Mouse (Mus musculus): Measurements from ENCODE around the gene Gm4756. TPM values are rescaled to one million over a fixed set of nuclear protein-coding genes. Genes with fewer than 3 reads are reported as not detected.
"Not testable (repeated sequence)": the region's sequence is repeated elsewhere in the genome, so short reads cannot be mapped to it uniquely, and the experiment has no call there.

Gene Gm4756
- not detected in 2 replicates for polyA plus RNA-seq (2015; fragmentation: Nextera tagmentation; extraction: Ambion mirVana)

DNA sequence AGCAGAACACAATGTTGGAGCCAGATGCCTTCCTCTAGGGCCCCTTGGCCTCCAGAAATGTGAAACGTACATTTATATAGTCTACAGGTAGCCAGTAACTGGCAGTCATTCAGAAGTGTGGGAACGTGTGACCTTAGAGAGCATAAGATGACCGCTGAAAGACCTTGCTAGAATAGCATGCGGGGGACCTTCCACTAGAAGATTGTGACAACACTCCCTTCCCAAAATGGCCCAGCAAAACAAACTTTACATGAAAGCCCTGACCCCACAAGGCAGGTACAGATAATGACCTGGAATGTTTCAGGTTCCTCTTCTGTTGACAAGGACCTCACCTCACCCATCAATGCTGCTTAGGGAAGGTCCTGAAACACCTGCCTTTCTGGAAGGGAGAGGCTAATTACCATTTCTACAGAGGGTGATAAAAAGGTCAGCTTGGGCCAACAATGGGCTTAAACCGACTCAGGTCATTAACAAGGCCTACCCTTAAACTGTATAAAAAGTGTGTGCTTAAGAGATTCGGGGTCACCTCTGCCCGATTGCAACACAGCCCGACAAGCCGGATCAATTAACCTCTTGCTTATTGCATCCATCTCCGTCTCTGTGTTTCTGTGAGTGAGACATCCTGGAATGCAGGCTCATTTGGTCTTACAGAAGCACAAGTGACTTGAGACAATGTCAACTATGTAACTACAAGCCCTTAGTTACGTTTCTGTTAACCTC is at the start of gene Gm4756:
TSS of gene Gm4756 (minus strand) at position 51 of the 720 bp plus-strand sequence.
- WGBS = 73% methylated on average over 11 of the region's 11 CpGs
- ATAC-seq (replicated peaks) = no peak

DNA sequence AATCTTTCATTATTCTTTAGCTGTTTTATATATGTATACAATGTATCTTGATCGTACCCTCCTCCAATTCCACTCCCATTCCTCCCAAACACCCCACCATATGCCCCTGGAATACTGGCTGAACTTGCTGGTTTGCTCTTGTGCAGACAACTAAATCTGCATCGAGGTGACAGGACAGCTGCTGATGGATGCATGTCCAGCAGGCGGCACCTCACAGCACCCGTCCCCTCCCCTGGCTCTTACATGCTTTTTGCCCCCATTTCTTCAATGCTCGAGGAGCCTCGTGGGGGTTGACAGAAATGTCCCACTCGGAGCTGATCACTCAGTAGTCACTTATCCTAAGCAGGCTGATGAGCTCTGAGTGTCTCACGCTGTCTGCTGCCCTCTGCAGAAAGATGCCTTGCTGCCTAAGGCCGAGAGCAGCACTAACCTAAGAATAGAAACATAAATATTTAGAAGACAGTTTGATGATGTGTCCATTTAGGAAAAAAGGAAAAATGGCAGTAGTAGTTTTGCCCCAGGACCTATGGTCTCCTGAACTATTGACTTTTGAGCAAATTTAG is 45.5 kb upstream of the Gm4756 start:
- Histone ChIP-seq H3K4me3 (no peak overlapping the region), H3K9me3 (no peaks in the 10 kb centered on the region), H3K4me2 (replicated peaks) (no peak overlapping the region), H3K4me1 (no peaks in the 10 kb centered on the region), H3K27me3 (no peaks in the 10 kb centered on the region), H3K27ac (replicated peaks) (no peak overlapping the region), H3K9ac (replicated peaks) (no peak overlapping the region), H3K36me3 (no peaks in the 10 kb centered on the region)
- WGBS = 57% methylated on average over 9 of the region's 9 CpGs
- ATAC-seq (replicated peaks) = no peak

More for the DNA sequence above, at the start of gene Gm4756:
- Histone ChIP-seq H3K9me3 (no peaks in the 10 kb centered on the region), H3K36me3 (no peaks in the 10 kb centered on the region), H3K4me1 (no peaks in the 10 kb centered on the region), H3K4me2 (replicated peaks) (no peak within 1 kb of the TSS), H3K9ac (replicated peaks) (no peak within 1 kb of the TSS), H3K27me3 (no peaks in the 10 kb centered on the region), H3K27ac (replicated peaks) (no peak within 1 kb of the TSS), H3K4me3 (no peak within 1 kb of the TSS)

DNA sequence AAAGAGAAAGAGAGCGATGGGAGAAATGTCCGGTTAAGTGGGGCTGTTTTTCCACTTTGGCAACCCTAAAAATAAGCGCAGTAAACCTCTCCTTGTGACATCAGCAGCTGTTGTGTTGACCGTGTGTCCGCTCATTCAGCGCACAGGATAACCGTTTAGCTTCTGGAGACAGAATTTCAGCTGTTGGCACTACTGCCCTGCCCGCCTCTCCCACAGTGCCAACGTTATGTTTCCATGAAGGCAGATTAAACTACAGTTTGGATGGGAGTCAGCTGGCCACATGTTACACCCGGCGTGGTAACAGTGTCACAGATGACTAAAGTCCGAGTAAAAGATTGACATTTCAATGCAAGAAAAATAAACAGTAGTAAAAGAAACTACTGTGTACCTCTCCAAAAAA is 45.0 kb upstream of the Gm4756 start:
- H3K9me3 ChIP-seq = no peaks in the 10 kb centered on the region
- H3K27me3 ChIP-seq = no peaks in the 10 kb centered on the region
- H3K4me3 ChIP-seq = no peak overlapping the region
- no peak overlapping the region for H3K9ac ChIP-seq (replicated peaks)
- no peaks in the 10 kb centered on the region for H3K36me3 ChIP-seq
- 70% methylated on average over 12 of the region's 12 CpGs for WGBS
- no peak overlapping the region for H3K4me2 ChIP-seq (replicated peaks)
- H3K4me1 ChIP-seq = no peaks in the 10 kb centered on the region
- no peak for ATAC-seq (replicated peaks)
- H3K27ac ChIP-seq (replicated peaks) = no peak overlapping the region

DNA sequence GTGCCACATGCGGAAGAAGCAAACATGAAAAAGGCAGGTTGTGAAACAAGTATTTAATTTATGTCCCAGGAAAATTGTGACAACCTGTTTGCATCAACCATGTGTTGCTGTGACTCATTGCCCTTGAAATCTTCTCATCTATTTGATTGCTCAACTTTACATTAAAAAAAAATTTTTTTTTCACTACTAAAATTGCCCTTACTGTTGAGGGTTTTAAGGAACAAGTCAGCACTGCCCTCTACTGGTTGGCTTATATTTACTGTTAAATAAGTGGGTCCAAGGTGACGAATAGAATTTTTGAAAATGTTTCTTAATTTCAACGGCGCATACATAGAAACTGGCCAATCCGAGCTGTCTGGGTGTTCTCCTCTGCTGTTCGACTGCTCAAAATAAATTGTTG is 44.4 kb upstream of the Gm4756 start:
- Histone ChIP-seq H3K9me3 (no peaks in the 10 kb centered on the region), H3K4me2 (replicated peaks) (no peak overlapping the region), H3K36me3 (no peaks in the 10 kb centered on the region), H3K4me1 (no peaks in the 10 kb centered on the region), H3K27ac (replicated peaks) (no peak overlapping the region), H3K4me3 (no peak overlapping the region), H3K27me3 (no peaks in the 10 kb centered on the region), H3K9ac (replicated peaks) (no peak overlapping the region)
- no peak for ATAC-seq (replicated peaks)
- WGBS = 45% methylated on average over 6 of the region's 6 CpGs

DNA sequence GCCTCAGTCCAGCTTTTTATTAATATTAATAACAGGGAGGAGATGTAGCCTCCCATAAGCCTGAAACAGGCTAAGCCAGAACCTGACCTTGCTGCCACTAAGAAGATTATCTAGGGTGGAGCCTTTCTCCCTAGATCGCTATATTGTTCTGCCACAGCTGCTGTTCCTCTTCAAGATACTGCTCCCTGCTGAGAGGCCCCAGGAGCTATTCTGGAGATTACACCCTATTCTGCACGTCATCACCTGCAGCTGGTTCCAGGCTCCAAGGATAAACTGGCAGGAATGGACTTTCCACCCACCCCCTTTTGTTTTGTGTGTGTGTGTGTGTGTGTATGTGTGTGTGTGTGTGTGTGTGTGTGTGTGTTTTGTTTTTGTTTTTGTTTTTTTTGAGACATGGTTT is 38.8 kb upstream of the Gm4756 start:
- not testable (repeated sequence) for H3K27ac ChIP-seq (replicated peaks); H3K36me3 ChIP-seq; H3K9ac ChIP-seq (replicated peaks); H3K4me1 ChIP-seq; H3K4me3 ChIP-seq; H3K4me2 ChIP-seq (replicated peaks); ATAC-seq (replicated peaks); H3K9me3 ChIP-seq; H3K27me3 ChIP-seq
- 20% methylated on average over 2 of the region's 2 CpGs for WGBS

DNA sequence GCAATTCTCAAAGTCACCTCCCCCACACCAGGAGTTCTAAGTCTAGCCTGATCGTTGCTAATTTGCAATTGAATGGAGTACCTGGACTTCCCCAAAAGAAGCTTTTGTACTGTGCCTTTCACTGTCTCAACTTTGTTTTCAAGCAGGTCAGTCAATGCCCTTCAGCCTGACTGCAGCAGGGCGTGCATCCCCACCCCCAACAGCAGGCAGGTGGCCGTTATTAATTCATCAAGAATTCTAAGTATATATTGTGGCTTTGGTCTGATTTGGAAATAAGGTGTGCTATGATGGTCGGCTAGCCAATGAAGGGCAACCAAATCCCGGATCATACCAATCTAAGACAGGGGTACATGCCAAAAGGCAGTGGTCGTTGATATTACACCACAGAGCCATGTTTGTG is 38.3 kb upstream of the Gm4756 start:
- not testable (repeated sequence) for H3K9ac ChIP-seq (replicated peaks); H3K27ac ChIP-seq (replicated peaks); H3K4me2 ChIP-seq (replicated peaks); H3K4me1 ChIP-seq; H3K4me3 ChIP-seq; H3K9me3 ChIP-seq; H3K27me3 ChIP-seq; H3K36me3 ChIP-seq; ATAC-seq (replicated peaks)
- WGBS = 8% methylated on average over 6 of the region's 6 CpGs

DNA sequence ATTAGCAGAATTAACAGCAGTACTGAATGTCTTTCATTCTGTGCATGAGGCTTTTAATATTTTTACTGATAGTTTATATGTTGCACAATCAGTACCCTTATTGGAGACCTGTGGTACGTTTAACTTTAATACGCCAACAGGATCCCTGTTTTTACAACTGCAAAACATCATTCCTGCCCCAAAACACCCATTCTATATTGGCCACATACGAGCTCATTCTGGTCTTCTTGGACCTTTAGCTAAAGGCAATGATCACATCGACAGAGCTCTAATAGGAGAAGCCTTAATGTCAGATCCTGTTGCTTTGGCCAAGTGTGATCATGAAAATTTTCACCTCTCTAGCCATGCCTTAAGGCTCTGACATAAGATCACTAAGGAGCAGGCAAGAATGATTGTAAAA is 37.1 kb upstream of the Gm4756 start:
- H3K36me3 ChIP-seq, H3K4me3 ChIP-seq: not testable (repeated sequence)
- 75% methylated on average over 4 of the region's 4 CpGs for WGBS

DNA sequence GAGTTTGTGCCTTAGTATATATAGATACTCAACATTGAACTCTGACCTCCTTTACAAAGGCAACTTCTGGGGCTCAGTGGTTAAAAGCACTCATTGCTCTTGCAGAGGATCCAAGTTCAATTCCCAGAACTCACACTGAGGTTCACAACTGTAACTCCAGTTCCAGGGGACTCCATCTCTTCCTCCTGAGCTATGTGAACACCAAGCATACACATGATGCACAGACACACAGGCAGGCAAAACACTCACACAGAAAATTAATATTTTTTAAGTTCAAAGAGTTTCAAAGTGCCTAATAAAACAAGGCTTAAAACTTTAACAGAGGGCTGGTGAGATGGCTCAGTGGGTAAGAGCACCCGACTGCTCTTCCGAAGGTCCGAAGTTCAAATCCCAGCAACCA is 34.2 kb upstream of the Gm4756 start:
- no peak for ATAC-seq (replicated peaks)
- Histone ChIP-seq H3K9me3 (no peaks in the 10 kb centered on the region), H3K27me3 (no peaks in the 10 kb centered on the region), H3K4me3 (no peak overlapping the region), H3K4me2 (replicated peaks) (no peak overlapping the region), H3K27ac (replicated peaks) (no peak overlapping the region), H3K9ac (replicated peaks) (no peak overlapping the region), H3K4me1 (no peaks in the 10 kb centered on the region), H3K36me3 (no peaks in the 10 kb centered on the region)
- 96% methylated on average over 3 of the region's 3 CpGs for WGBS

More for the DNA sequence above, 37.1 kb upstream of the Gm4756 start:
- H3K4me2 ChIP-seq (replicated peaks); H3K27ac ChIP-seq (replicated peaks); H3K9me3 ChIP-seq; H3K27me3 ChIP-seq; H3K4me1 ChIP-seq; ATAC-seq (replicated peaks); H3K9ac ChIP-seq (replicated peaks): not testable (repeated sequence)

DNA sequence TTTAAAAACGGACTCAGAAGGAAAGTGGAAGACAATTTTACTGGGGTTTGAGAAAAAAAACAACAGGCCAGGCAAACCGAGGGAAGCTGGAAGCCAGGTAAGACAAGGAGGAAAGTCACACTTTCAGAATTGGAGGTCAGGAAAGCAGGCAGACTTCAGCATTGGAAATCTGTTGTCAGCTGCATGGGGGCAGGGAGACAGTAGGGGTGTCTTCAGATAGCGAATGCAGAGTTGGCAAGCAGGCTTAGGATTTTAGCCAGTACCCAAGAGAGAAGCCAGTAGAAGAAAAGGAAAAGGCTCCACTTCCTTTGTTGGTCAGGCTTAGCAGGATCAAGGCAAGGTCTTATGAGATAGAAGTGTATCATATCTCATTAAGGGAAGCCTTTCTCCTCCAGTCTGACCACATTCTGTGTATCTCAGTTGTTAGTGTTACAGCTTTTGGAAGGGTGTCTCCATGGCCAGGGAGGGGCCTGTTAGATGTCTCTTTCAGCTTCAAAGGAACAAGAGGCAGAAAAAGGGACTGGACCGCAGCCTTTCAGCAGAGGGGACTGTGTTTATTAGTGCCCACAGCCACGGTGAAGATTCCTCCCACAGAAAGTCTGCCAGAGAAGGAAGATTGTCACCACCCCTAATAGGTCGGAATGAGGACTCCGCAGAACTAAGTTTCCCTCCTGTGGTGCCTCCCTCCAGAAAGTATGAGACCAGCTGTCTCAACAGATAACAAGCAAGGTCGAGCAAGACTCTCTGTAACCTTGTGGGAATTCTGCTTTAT is 33.2 kb upstream of the Gm4756 start:
- WGBS = 66% methylated on average over 8 of the region's 8 CpGs
- no peaks in the 10 kb centered on the region for H3K27me3 ChIP-seq
- H3K27ac ChIP-seq (replicated peaks) = no peak overlapping the region
- no peaks in the 10 kb centered on the region for H3K36me3 ChIP-seq
- no peak overlapping the region for H3K4me2 ChIP-seq (replicated peaks)
- H3K9ac ChIP-seq (replicated peaks) = no peak overlapping the region
- H3K4me1 ChIP-seq = no peaks in the 10 kb centered on the region
- no peak for ATAC-seq (replicated peaks)
- no peak overlapping the region for H3K4me3 ChIP-seq
- no peaks in the 10 kb centered on the region for H3K9me3 ChIP-seq

DNA sequence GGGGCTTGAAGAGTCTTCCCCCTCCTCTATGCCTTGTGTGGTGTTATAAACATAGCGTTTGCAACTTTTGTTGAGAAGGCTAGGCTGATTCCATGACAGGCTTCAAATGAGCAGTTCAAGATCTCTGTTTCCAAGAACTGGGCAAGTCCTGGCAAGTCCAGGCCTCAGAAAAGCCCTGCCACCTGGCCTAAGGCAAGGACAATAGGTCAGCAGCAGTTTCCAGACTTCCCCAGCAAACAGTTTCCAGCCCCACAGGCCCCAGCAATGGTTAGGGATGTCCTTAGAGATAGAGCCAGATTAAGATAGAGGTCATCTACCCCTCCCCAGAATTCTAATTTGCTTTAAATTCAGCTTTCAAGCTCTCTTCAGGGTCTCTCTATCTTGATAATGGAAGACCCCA is 32.5 kb upstream of the Gm4756 start:
- ATAC-seq (replicated peaks) = no peak
- Histone ChIP-seq H3K4me3 (no peak overlapping the region), H3K36me3 (no peaks in the 10 kb centered on the region), H3K4me1 (no peaks in the 10 kb centered on the region), H3K27ac (replicated peaks) (no peak overlapping the region), H3K27me3 (no peaks in the 10 kb centered on the region), H3K9ac (replicated peaks) (no peak overlapping the region), H3K9me3 (no peaks in the 10 kb centered on the region), H3K4me2 (replicated peaks) (no peak overlapping the region)
- 89% methylated on average over 1 of the region's 1 CpGs for WGBS

DNA sequence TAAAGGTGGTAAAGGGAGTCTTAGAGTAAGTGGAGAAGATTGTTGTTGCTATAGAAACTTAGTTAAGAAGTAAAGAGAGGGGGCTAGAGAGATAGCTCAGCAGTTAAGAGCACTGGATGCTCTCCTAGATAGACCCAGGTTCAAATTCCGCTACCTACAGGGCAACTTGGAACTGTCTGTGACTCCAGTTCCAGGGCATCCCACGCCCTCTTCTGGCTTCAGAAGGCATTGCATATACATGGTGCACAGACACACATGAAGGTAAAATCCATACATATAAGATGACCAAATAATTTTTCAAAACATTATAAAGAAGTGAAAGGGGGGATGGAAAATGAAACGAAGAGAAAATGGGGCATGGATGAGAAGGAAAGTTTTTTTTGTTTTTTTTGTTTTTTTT is 30.2 kb upstream of the Gm4756 start:
- Histone ChIP-seq H3K36me3 (no peaks in the 10 kb centered on the region), H3K4me2 (replicated peaks) (no peak overlapping the region), H3K4me1 (no peaks in the 10 kb centered on the region), H3K4me3 (no peak overlapping the region), H3K9me3 (no peaks in the 10 kb centered on the region), H3K9ac (replicated peaks) (no peak overlapping the region), H3K27me3 (no peaks in the 10 kb centered on the region), H3K27ac (replicated peaks) (no peak overlapping the region)
- no peak for ATAC-seq (replicated peaks)
- WGBS = 83% methylated on average over 3 of the region's 3 CpGs

DNA sequence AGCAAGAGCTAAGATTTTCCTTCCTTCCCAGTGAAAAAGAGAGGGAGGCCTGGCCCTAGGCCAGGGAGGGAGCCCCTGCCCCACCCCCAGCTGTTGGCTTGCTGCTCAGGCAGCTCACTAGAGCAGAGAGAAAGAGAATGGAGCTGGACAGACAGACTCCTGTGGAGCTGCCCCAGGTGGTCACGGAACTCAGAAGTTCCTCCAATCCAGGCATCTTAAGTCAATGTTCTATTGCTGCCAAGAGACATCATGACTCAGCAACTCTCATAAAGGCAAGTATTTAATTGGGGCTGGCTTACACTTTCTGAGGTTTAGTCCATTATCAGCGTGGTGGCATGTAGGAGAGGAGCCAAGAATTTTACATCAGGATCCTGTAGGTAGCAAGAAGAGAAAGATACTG is 25.4 kb upstream of the Gm4756 start:
- no peak overlapping the region for H3K27ac ChIP-seq (replicated peaks)
- H3K9ac ChIP-seq (replicated peaks) = no peak overlapping the region
- H3K27me3 ChIP-seq = no peaks in the 10 kb centered on the region
- ATAC-seq (replicated peaks) = no peak
- H3K9me3 ChIP-seq = no peaks in the 10 kb centered on the region
- WGBS = 36% methylated on average over 2 of the region's 2 CpGs
- no peak overlapping the region for H3K4me2 ChIP-seq (replicated peaks)
- H3K4me3 ChIP-seq = no peak overlapping the region
- no peaks in the 10 kb centered on the region for H3K36me3 ChIP-seq
- H3K4me1 ChIP-seq = no peaks in the 10 kb centered on the region
